Mouse (Mus musculus) heart, embryonic 14.5 days (tissue): ENCODE measurements at regions not wholly inside any gene's neighbourhood (a gene's known extent, or its start where the extent isn't known, plus 50 kb on each side); places are given as distances from the start of the nearest gene placed in this dataset.

ENCODE experiments used
- ATAC-seq: fragments of 200-750 bp; cut with Nextera tagmentation; 2 replicates; pipeline ENCODE4 v1.8.0; 2017; ENCODE audit warnings: low read depth, moderate TSS enrichment; ENCODE audit not compliant: insufficient number of reproducible peaks, insufficient read depth, low FRiP score
- H3K27ac ChIP-seq, 2 experiments: fragments of 200-500 bp in 1 of 2; fragments of 300-500 bp in 1 of 2; sonication (generic) in 1 of 2; replicated peaks in 1 of 2; 2 replicates each; pipeline ENCODE4 v1.5.1; 2012 to 2014; ENCODE audit warnings: low read depth in 2 of 2, low read length in 2 of 2, control low read depth in 1 of 2, mild to moderate bottlenecking in 1 of 2, mixed read lengths in 1 of 2; ENCODE audit not compliant: control insufficient read depth in 1 of 2, insufficient read depth in 1 of 2
- H3K27me3 ChIP-seq: fragments of 300-500 bp; sonication (generic); 2 replicates; pipeline ENCODE4 v1.6.1; 2014; ENCODE audit warnings: mild to moderate bottlenecking, low read length, control low read depth; ENCODE audit not compliant: control insufficient read depth, insufficient read depth
- H3K36me3 ChIP-seq: fragments of 300-500 bp; sonication (generic); 2 replicates; pipeline ENCODE4 v1.6.1; 2014; ENCODE audit warnings: mild to moderate bottlenecking, control low read depth, low read length, mixed read lengths; ENCODE audit not compliant: control insufficient read depth, insufficient read depth
- H3K4me1 ChIP-seq, 2 experiments: fragments of 200-500 bp in 1 of 2; fragments of 300-500 bp in 1 of 2; sonication (generic) in 1 of 2; 2 replicates each; pipeline ENCODE4 v1.6.1; 2012 to 2014; ENCODE audit warnings: low read length in 2 of 2, control low read depth in 1 of 2, mixed read lengths in 1 of 2; ENCODE audit not compliant: control insufficient read depth in 2 of 2, insufficient read depth in 2 of 2
- H3K4me2 ChIP-seq: fragments of 300-500 bp; sonication (generic); 2 replicates; pipeline ENCODE4 v1.6.1; 2014; ENCODE audit warnings: mild to moderate bottlenecking, low read length
- H3K4me3 ChIP-seq, 2 experiments: fragments of 200-500 bp in 1 of 2; fragments of 300-500 bp in 1 of 2; sonication (generic) in 1 of 2; 2 replicates each; pipeline ENCODE4 v1.5.1; 2012 to 2014; ENCODE audit warnings: low read length in 2 of 2, mild to moderate bottlenecking in 2 of 2, control low read depth in 1 of 2, low read depth in 1 of 2, moderate library complexity in 1 of 2; ENCODE audit not compliant: control insufficient read depth in 1 of 2, insufficient read depth in 1 of 2
- H3K9ac ChIP-seq: fragments of 300-500 bp; sonication (generic); 2 replicates; pipeline ENCODE4 v1.6.1; 2014; ENCODE audit warnings: mild to moderate bottlenecking, low read length
- H3K9me3 ChIP-seq: fragments of 300-500 bp; sonication (generic); 2 replicates; pipeline ENCODE4 v1.6.1; 2016; ENCODE audit warnings: low read length, control low read depth; ENCODE audit not compliant: control insufficient read depth
- WGBS: fragments of 180-500 bp; shearing (Covaris S2); extraction: QIAGEN DNeasy Blood & Tissue Kit; methylation state at CpG from one replicate; pipeline ENCODE4 v1.1.7; 2014; 5-methylcytosine and 5-hydroxymethylcytosine counted together

- peaks cover 5 to 9% of the 10 kb centered on the region in 2 experiments; a peak in 3 of 4 replicates for H3K4me1 ChIP-seq
- 10% methylated on average over 8 of the region's 8 CpGs for whole genome bisulfite sequencing
- ATAC-seq = 0 out of 2 replicates have a peak, but pooled peaks have one; percentile 33
- no peaks in the 10 kb centered on the region for H3K9me3 ChIP-seq
- 0 out of 4 replicates have a peak overlapping the region, but pooled peaks of 1 of the 2 experiments have one; percentile 24 for H3K27ac ChIP-seq
- H3K9ac ChIP-seq = no peak overlapping the region
- H3K36me3 ChIP-seq = no peaks in the 10 kb centered on the region
- 0 out of 2 replicates have a peak overlapping the region, but pooled peaks have one; percentile 4 for H3K4me2 ChIP-seq
- H3K27me3 ChIP-seq = no peaks in the 10 kb centered on the region
- no peak overlapping the region for H3K4me3 ChIP-seq
These were observed 112.6 kb upstream of the Gm14444 start for GRCm38 (mm10) chr2:174897424-174897823.

GRCm38 (mm10) chr2:174899940-174900670 is 109.9 kb upstream of the Gm14444 start:
- Histone ChIP-seq H3K36me3 (no peaks in the 10 kb centered on the region), H3K27ac (no peak overlapping the region), H3K4me3 (no peak overlapping the region), H3K27me3 (no peaks in the 10 kb centered on the region), H3K9me3 (no peaks in the 10 kb centered on the region), H3K9ac (no peak overlapping the region), H3K4me2 (no peak overlapping the region), H3K4me1 (peaks cover 5 to 9% of the 10 kb centered on the region in 2 experiments; a peak in 3 of 4 replicates)
- ATAC-seq = 0 out of 2 replicates have a peak, but pooled peaks have one; percentile 4
- 71% methylated on average over 5 of the region's 5 CpGs for WGBS

- no peak overlapping the region for H3K27ac ChIP-seq
- H3K9ac ChIP-seq = no peak overlapping the region
- 0 out of 2 replicates have a peak, but pooled peaks have one; percentile 17 for ATAC-seq
- no peaks in the 10 kb centered on the region for H3K9me3 ChIP-seq
- H3K36me3 ChIP-seq = no peaks in the 10 kb centered on the region
- no peaks in the 10 kb centered on the region for H3K27me3 ChIP-seq
- no peak overlapping the region for H3K4me3 ChIP-seq
- H3K4me2 ChIP-seq = no peak overlapping the region
- H3K4me1 ChIP-seq = peaks cover 5 to 9% of the 10 kb centered on the region in 2 experiments; a peak in 3 of 4 replicates
These were observed 109.4 kb upstream of the Gm14444 start for GRCm38 (mm10) chr2:174900671-174900991.

GRCm38 (mm10) chr2:174901801-174902200 is 108.2 kb upstream of the Gm14444 start:
- no peak overlapping the region for H3K27ac ChIP-seq
- no peak for ATAC-seq
- no peak overlapping the region for H3K4me3 ChIP-seq
- no peak overlapping the region for H3K9ac ChIP-seq
- H3K4me1 ChIP-seq = peaks cover 5 to 9% of the 10 kb centered on the region in 2 experiments; a peak in 3 of 4 replicates
- WGBS = 80% methylated on average over 16 of the region's 16 CpGs
- no peak overlapping the region for H3K4me2 ChIP-seq
- H3K36me3 ChIP-seq = no peaks in the 10 kb centered on the region
- H3K9me3 ChIP-seq = no peaks in the 10 kb centered on the region
- no peaks in the 10 kb centered on the region for H3K27me3 ChIP-seq

- H3K4me3 ChIP-seq = no peak overlapping the region
- H3K9ac ChIP-seq = no peak overlapping the region
- H3K9me3 ChIP-seq = no peaks in the 10 kb centered on the region
- ATAC-seq = no peak
- no peaks in the 10 kb centered on the region; a peak in 1 of 4 replicates for H3K4me1 ChIP-seq
- H3K36me3 ChIP-seq = no peaks in the 10 kb centered on the region
- no peak overlapping the region for H3K4me2 ChIP-seq
- H3K27ac ChIP-seq = no peak overlapping the region
- 77% methylated on average over 7 of the region's 7 CpGs for WGBS
- H3K27me3 ChIP-seq = no peaks in the 10 kb centered on the region
These were observed 106.4 kb upstream of the Gm14444 start for GRCm38 (mm10) chr2:174903627-174904026.

- H3K4me2 ChIP-seq = no peak overlapping the region
- H3K9me3 ChIP-seq = no peaks in the 10 kb centered on the region
- H3K36me3 ChIP-seq = no peaks in the 10 kb centered on the region
- H3K4me3 ChIP-seq = no peak overlapping the region
- H3K9ac ChIP-seq = no peak overlapping the region
- H3K27ac ChIP-seq = no peak overlapping the region
- WGBS = 38% methylated on average over 6 of the region's 6 CpGs
- no peaks in the 10 kb centered on the region for H3K4me1 ChIP-seq
- ATAC-seq = no peak
- H3K27me3 ChIP-seq = no peaks in the 10 kb centered on the region
These were observed 104.0 kb upstream of the Gm14444 start for GRCm38 (mm10) chr2:174905865-174906639.

- WGBS = 15% methylated on average over 10 of the region's 10 CpGs
- Histone ChIP-seq H3K4me1 (no peaks in the 10 kb centered on the region; a peak in 3 of 4 replicates), H3K27ac (no peak overlapping the region), H3K9me3 (no peaks in the 10 kb centered on the region), H3K4me3 (no peak overlapping the region; a peak in 1 of 4 replicates), H3K9ac (no peak overlapping the region), H3K36me3 (no peaks in the 10 kb centered on the region), H3K4me2 (peak overlapping the region; percentile 50), H3K27me3 (no peaks in the 10 kb centered on the region)
- no peak for ATAC-seq
These were observed 92.7 kb upstream of the Gm14444 start for GRCm38 (mm10) chr2:174917146-174917905.
